Mouse (Mus musculus) cerebellum, postnatal 4 days (tissue): Measurements from ENCODE around the gene Pgk2.
"Not testable (repeated sequence)": the region's sequence is repeated elsewhere in the genome, so short reads cannot be mapped to it uniquely, and the experiment has no call there.

Experiments
- DNase-seq, 2 experiments: peaks; one replicate each; pipeline ENCODE4 v3.0.0; 2022; ENCODE audit warnings: low spot score in 2 of 2, mixed read lengths in 1 of 2

The Pgk2 gene

GRCm38 (mm10) chr17:40208540-40208939, at the start of gene Pgk2:
TSS of gene Pgk2 (minus strand) at chr17:40208640.
- DNase-seq: no peak

GRCm38 (mm10) chr17:40252487-40252886, 44.0 kb upstream of the Pgk2 start:
- DNase-seq: no peak

GRCm38 (mm10) chr17:40242135-40242534, 33.7 kb upstream of the Pgk2 start, which contains the start of gene Crisp3:
TSS of gene Crisp3 (minus strand) at chr17:40242288.
- no peak for DNase-seq

GRCm38 (mm10) chr17:40201803-40202202, 6.6 kb downstream of the Pgk2 start:
- not testable (repeated sequence) for DNase-seq

- DNase-seq: not testable (repeated sequence)
Observed at GRCm38 (mm10) chr17:40190192-40190591, 18.2 kb downstream of the Pgk2 start.

GRCm38 (mm10) chr17:40157729-40158359, 50.6 kb downstream of the Pgk2 start:
- DNase-seq: not testable (repeated sequence)
